Mouse (Mus musculus): ENCODE results near the gene Prdm1. TPM values are rescaled to one million over a fixed set of nuclear protein-coding genes. Genes with fewer than 3 reads are reported as not detected.

Gene Prdm1
- polyA plus RNA-seq, 1 experiment, result 0.90 TPM

GRCm38 (mm10) chr10:44484077-44484476, 44.2 kb downstream of the Prdm1 start:
- H3K27ac ChIP-seq (ENCODE audit: control insufficient read depth, insufficient read depth, low read depth, low read length, poor library complexity), result no peak overlapping the region
- H3K4me1 ChIP-seq (ENCODE audit: control insufficient read depth, insufficient read depth, low read length), result no peaks in the 10 kb centered on the region
- WGBS, result 77% methylated on average over 5 of the region's 5 CpGs
- no peak overlapping the region for H3K4me3 ChIP-seq (replicated peaks; ENCODE audit: control insufficient read depth, low read depth, low read length)
- TF ChIP-seq CTCF (IDR thresholded peaks at IDR 0.05; ENCODE audit: control insufficient read depth, insufficient read depth, low read length) (no peak), POLR2A (IDR thresholded peaks at IDR 0.05; ENCODE audit: borderline replicate concordance, control insufficient read depth, low read depth, low read length) (no peak)

DNA sequence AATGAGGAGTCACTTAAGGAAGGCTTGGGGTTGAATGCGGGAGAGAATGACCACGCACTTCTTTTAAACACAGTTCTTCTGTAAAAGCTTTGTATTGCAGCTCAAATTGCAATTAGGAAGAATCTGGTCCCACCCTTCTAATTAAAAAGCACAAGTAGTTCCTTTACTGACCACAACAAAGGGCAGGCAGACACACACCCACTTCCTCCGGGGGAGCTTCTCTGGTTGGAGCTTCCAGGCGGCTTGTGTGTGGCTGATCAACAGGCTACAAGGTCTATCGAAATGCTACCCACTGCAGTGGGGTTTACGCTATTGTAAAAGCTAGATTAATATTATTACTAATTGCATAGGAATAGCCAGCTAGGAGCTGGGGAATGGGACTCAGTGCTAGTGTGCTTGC, 45.2 kb downstream of the Prdm1 start:
- TF ChIP-seq CTCF (IDR thresholded peaks at IDR 0.05; ENCODE audit: control insufficient read depth, insufficient read depth, low read length) (no peak), POLR2A (IDR thresholded peaks at IDR 0.05; ENCODE audit: borderline replicate concordance, control insufficient read depth, low read depth, low read length) (no peak)
- no peak overlapping the region for H3K27ac ChIP-seq (ENCODE audit: control insufficient read depth, insufficient read depth, low read depth, low read length, poor library complexity)
- H3K4me3 ChIP-seq (replicated peaks; ENCODE audit: control insufficient read depth, low read depth, low read length), result no peak overlapping the region
- 29% methylated on average over 6 of the region's 6 CpGs for WGBS
- no peaks in the 10 kb centered on the region for H3K4me1 ChIP-seq (ENCODE audit: control insufficient read depth, insufficient read depth, low read length)

DNA sequence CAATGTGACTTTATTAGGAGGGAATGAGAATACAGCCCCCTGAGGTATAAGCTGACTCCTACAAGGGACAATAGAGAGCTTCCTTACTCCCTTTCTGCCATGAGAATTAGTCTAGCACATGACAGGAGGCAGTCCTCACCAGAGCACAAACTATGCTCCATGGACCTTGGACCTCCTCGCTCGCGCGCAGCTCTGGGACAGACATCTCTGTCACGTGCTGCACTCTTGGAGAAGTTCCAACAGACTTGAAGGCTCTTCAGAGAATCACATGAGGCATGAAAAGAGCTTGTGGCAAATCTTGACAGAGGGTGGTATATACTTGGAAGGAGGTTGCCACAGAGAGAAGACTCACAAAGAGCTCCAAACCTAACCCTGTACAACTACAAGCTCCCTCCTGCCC, 46.9 kb downstream of the Prdm1 start:
- Histone ChIP-seq H3K4me3 (replicated peaks; ENCODE audit: control insufficient read depth, low read depth, low read length) (no peak overlapping the region), H3K27ac (ENCODE audit: control insufficient read depth, insufficient read depth, low read depth, low read length, poor library complexity) (no peak overlapping the region), H3K4me1 (ENCODE audit: control insufficient read depth, insufficient read depth, low read length) (no peaks in the 10 kb centered on the region)
- TF ChIP-seq POLR2A (IDR thresholded peaks at IDR 0.05; ENCODE audit: borderline replicate concordance, control insufficient read depth, low read depth, low read length) (no peak), CTCF (IDR thresholded peaks at IDR 0.05; ENCODE audit: control insufficient read depth, insufficient read depth, low read length) (no peak)
- WGBS, result 83% methylated on average over 5 of the region's 5 CpGs

DNA sequence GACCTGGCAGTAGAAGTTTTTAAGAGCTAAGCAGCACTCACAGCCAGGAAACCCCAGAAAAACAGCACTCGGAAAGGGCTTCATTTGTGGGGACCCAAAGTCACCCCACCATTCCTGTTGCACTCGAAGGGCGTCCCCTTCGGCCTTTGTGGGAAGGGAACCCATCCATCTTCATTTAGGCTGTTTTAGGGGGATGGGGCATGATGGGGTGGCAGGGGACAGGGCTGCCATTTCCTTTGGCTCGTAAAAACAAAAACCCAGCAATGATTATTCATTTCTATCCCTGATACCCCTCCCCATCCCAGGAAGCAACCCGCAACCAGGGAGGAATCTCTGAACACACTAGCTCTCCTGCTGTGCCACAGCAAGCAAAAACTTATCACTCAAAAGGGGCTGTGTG, 49.0 kb downstream of the Prdm1 start:
- Histone ChIP-seq H3K4me3 (replicated peaks; ENCODE audit: control insufficient read depth, low read depth, low read length) (no peak overlapping the region), H3K4me1 (ENCODE audit: control insufficient read depth, insufficient read depth, low read length) (no peaks in the 10 kb centered on the region), H3K27ac (ENCODE audit: control insufficient read depth, insufficient read depth, low read depth, low read length, poor library complexity) (no peak overlapping the region)
- WGBS, result 81% methylated on average over 6 of the region's 6 CpGs
- TF ChIP-seq POLR2A (IDR thresholded peaks at IDR 0.05; ENCODE audit: borderline replicate concordance, control insufficient read depth, low read depth, low read length) (no peak), CTCF (IDR thresholded peaks at IDR 0.05; ENCODE audit: control insufficient read depth, insufficient read depth, low read length) (no peak)

DNA sequence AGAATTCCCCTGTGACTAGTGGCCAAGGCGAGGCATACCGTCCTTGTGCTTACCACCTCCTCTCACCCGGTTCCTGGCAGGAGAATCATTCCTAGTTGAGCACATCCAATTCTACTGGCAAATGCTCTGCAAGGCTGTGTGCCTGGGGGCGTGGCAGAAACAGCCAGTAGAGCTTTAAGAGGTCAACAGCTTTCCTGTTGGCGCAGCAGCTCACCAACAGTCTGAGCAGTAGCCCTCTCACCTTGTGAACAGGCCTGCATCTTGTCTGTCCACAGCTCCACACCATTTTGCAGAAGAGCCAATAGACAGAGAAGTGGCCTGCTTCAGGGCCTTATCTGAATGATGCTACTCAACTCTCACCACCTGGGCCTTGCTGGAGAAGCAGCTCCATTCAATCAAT, 50.2 kb downstream of the Prdm1 start:
- H3K4me3 ChIP-seq (replicated peaks; ENCODE audit: control insufficient read depth, low read depth, low read length), result no peak overlapping the region
- 70% methylated on average over 5 of the region's 5 CpGs for WGBS
- no peaks in the 10 kb centered on the region for H3K4me1 ChIP-seq (ENCODE audit: control insufficient read depth, insufficient read depth, low read length)
- TF ChIP-seq POLR2A (IDR thresholded peaks at IDR 0.05; ENCODE audit: borderline replicate concordance, control insufficient read depth, low read depth, low read length) (no peak), CTCF (IDR thresholded peaks at IDR 0.05; ENCODE audit: control insufficient read depth, insufficient read depth, low read length) (no peak)
- no peak overlapping the region for H3K27ac ChIP-seq (ENCODE audit: control insufficient read depth, insufficient read depth, low read depth, low read length, poor library complexity)

- WGBS, result 90% methylated on average over 8 of the region's 8 CpGs
- H3K27ac ChIP-seq (ENCODE audit: control insufficient read depth, insufficient read depth, low read depth, low read length, poor library complexity), result no peak overlapping the region
- no peaks in the 10 kb centered on the region for H3K4me1 ChIP-seq (ENCODE audit: control insufficient read depth, insufficient read depth, low read length)
- TF ChIP-seq POLR2A (IDR thresholded peaks at IDR 0.05; ENCODE audit: borderline replicate concordance, control insufficient read depth, low read depth, low read length), result no peak
- no peak for TF ChIP-seq CTCF (IDR thresholded peaks at IDR 0.05; ENCODE audit: control insufficient read depth, insufficient read depth, low read length)
- H3K4me3 ChIP-seq (replicated peaks; ENCODE audit: control insufficient read depth, low read depth, low read length), result no peak overlapping the region
Observed at GRCm38 (mm10) chr10:44477240-44477639, 51.1 kb downstream of the Prdm1 start.

- no peak overlapping the region for H3K27ac ChIP-seq (ENCODE audit: control insufficient read depth, insufficient read depth, low read depth, low read length, poor library complexity)
- no peak for TF ChIP-seq CTCF (IDR thresholded peaks at IDR 0.05; ENCODE audit: control insufficient read depth, insufficient read depth, low read length)
- no peak for TF ChIP-seq POLR2A (IDR thresholded peaks at IDR 0.05; ENCODE audit: borderline replicate concordance, control insufficient read depth, low read depth, low read length)
- 86% methylated on average over 13 of the region's 13 CpGs for WGBS
- no peaks in the 10 kb centered on the region for H3K4me1 ChIP-seq (ENCODE audit: control insufficient read depth, insufficient read depth, low read length)
- H3K4me3 ChIP-seq (replicated peaks; ENCODE audit: control insufficient read depth, low read depth, low read length), result no peak overlapping the region
Observed at GRCm38 (mm10) chr10:44476523-44476922, 51.8 kb downstream of the Prdm1 start.

DNA sequence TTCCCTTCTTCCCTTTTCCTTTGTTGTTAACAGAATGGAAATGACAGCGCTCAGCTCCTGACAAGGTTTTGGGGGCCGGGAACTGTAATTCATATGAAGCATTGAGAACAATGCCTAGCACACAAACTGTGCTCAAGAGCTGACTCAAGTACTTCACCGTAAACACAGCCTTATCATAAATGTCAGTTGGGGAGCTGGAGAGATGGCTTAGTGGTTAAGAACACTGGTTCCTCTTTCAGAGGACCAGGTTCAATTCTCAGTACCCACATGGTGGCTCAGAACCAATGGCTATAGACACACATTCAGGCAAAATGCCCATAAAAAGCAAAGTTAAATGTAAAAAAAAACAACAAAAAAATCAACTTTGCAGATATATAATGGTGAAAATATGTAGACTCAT, 52.9 kb downstream of the Prdm1 start:
- no peak for TF ChIP-seq POLR2A (IDR thresholded peaks at IDR 0.05; ENCODE audit: borderline replicate concordance, control insufficient read depth, low read depth, low read length)
- TF ChIP-seq CTCF (IDR thresholded peaks at IDR 0.05; ENCODE audit: control insufficient read depth, insufficient read depth, low read length), result no peak
- H3K27ac ChIP-seq (ENCODE audit: control insufficient read depth, insufficient read depth, low read depth, low read length, poor library complexity), result no peak overlapping the region
- no peaks in the 10 kb centered on the region for H3K4me1 ChIP-seq (ENCODE audit: control insufficient read depth, insufficient read depth, low read length)
- 62% methylated on average over 3 of the region's 3 CpGs for WGBS
- H3K4me3 ChIP-seq (replicated peaks; ENCODE audit: control insufficient read depth, low read depth, low read length), result no peak overlapping the region

DNA sequence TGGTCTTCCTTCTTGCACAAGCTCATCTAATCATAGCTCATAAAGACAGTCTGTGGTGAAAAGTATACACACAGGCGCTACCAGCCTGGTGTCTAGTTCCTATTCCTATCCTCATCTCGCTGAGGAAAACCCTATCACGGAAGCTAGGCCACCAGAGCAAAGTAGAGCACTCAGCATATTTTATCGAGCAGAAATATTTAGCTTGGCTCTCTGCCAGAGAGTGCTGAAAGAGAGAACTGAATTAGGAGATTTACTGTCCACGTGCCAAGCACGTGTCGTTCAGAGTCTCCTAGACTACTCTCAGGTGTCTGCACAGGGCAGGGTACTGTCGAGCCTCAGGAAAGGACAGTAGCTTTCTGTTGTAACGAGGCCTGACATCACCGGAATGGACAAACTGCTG, 54.0 kb downstream of the Prdm1 start:
- no peak overlapping the region for H3K4me3 ChIP-seq (replicated peaks; ENCODE audit: control insufficient read depth, low read depth, low read length)
- no peaks in the 10 kb centered on the region for H3K4me1 ChIP-seq (ENCODE audit: control insufficient read depth, insufficient read depth, low read length)
- H3K27ac ChIP-seq (ENCODE audit: control insufficient read depth, insufficient read depth, low read depth, low read length, poor library complexity), result no peak overlapping the region
- TF ChIP-seq POLR2A (IDR thresholded peaks at IDR 0.05; ENCODE audit: borderline replicate concordance, control insufficient read depth, low read depth, low read length) (no peak), CTCF (IDR thresholded peaks at IDR 0.05; ENCODE audit: control insufficient read depth, insufficient read depth, low read length) (no peak)
- 25% methylated on average over 10 of the region's 10 CpGs for WGBS
